Mouse (Mus musculus) brain, adult 2 months (tissue): ENCODE results near the gene Ncapd3.
A peak's percentile ranks its signal among the peaks of the same experiment; 100 is the strongest.

Experiments
- DNase-seq: peaks from one replicate; pipeline ENCODE4 v3.0.0; 2011; ENCODE audit warnings: low read depth, low spot score

Ncapd3 gene

GRCm38 (mm10) chr9:27122963-27123362 lies 93.0 kb downstream of the Ncapd3 start:
- no peak for DNase-seq

GRCm38 (mm10) chr9:27123947-27124346 lies 94.0 kb downstream of the Ncapd3 start:
- peak; percentile 86 for DNase-seq

- no peak for DNase-seq
Observed at GRCm38 (mm10) chr9:27125450-27125849, 95.5 kb downstream of the Ncapd3 start.

- DNase-seq: no peak
Observed at GRCm38 (mm10) chr9:27126543-27126942, 96.6 kb downstream of the Ncapd3 start.

GRCm38 (mm10) chr9:27128629-27129028 lies 98.7 kb downstream of the Ncapd3 start:
- DNase-seq: no peak

GRCm38 (mm10) chr9:27134410-27134809 lies 104.4 kb downstream of the Ncapd3 start:
- DNase-seq: peak; percentile 80

- DNase-seq: no peak
Observed at GRCm38 (mm10) chr9:27135372-27135771, 105.4 kb downstream of the Ncapd3 start.

GRCm38 (mm10) chr9:27136651-27137050 lies 106.7 kb downstream of the Ncapd3 start:
- peak; percentile 61 for DNase-seq

GRCm38 (mm10) chr9:27140432-27141065 lies 110.6 kb downstream of the Ncapd3 start:
- DNase-seq: peak; percentile 33

- DNase-seq: peak; percentile 57
Observed at GRCm38 (mm10) chr9:27144271-27144840, 114.4 kb downstream of the Ncapd3 start.
